Comparison of ENCODE assay signal across 8 mouse cellular contexts in the genomic region with DNA sequence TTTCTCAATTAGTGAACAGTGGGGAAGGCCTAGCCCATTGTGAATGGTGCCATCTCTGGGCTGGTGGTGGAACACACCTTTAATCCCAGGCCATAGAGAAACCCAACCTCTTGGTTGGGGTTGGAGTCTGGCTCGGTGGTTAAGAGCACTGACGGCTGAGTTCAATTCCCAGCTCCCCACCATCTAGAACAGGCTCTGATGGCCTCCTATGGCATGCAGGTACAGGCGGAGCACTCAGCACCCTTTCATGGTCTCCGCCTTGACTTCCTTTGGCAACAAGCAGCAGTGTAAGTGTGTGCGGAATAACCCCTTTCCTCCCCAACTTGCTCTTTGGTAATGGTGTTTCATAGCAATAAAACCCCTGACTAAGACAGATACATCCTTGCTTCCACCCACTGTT. TPM values are rescaled to one million over a fixed set of nuclear protein-coding genes. Genes with fewer than 3 reads are reported as not detected.
DNase-seq lines count a peak whose midpoint lies in the region; ATAC-seq and TF ChIP-seq lines count a peak whose summit lies in the region.

No protein-coding gene starts in this region.

- H3K4me2 ChIP-seq in lung, embryonic 14.5 days, result peak overlapping the region; percentile 72
- H3K4me2 ChIP-seq in embryonic facial prominence, embryonic 15.5 days (replicated peaks), result peak overlapping the region; percentile 76
- H3K4me2 ChIP-seq in limb, embryonic 11.5 days (ENCODE audit: low read depth, severe bottlenecking), result peak overlapping the region; percentile 74

- H3K9ac ChIP-seq in lung, embryonic 14.5 days, result peak overlapping the region; percentile 99
- peak overlapping the region; percentile 96; the same call in 1 of the 2 replicates for H3K9ac ChIP-seq in embryonic facial prominence, embryonic 15.5 days
- peak overlapping the region; percentile 99 for H3K9ac ChIP-seq in limb, embryonic 11.5 days (ENCODE audit: low read length)

- TF ChIP-seq CTCF in lung, embryonic 14.5 days (IDR thresholded peaks at IDR 0.05; ENCODE audit: low read depth), result no peak
- no peak for TF ChIP-seq CTCF in small intestine, adult 2 months (IDR thresholded peaks at IDR 0.05; ENCODE audit: extremely low read depth, insufficient read length, insufficient replicate concordance, low read depth, low read length)
- no peak for TF ChIP-seq CTCF in thymus, adult 2 months (IDR thresholded peaks at IDR 0.05; ENCODE audit: borderline replicate concordance, control insufficient read depth, extremely low read depth, insufficient read depth, low read length, poor library complexity)

- no peak for DNase-seq in lung, embryonic 14.5 days
- DNase-seq in lung, postnatal 10 days, result no peak
- no peak for DNase-seq in limb, embryonic 11.5 days (ENCODE audit: low spot score)
- DNase-seq in left cerebral cortex, adult 18-20 months (ENCODE audit: low spot score in 2 of 2), result no peak
- no peak for DNase-seq in thymus, adult 2 months
- DNase-seq in spleen, adult 18-20 months, result no peak

- H3K9me3 ChIP-seq in lung, embryonic 14.5 days (ENCODE audit: low read depth, low read length), result no peaks in the 10 kb centered on the region
- H3K9me3 ChIP-seq in embryonic facial prominence, embryonic 15.5 days (replicated peaks), result no peaks in the 10 kb centered on the region
- no peaks in the 10 kb centered on the region for H3K9me3 ChIP-seq in limb, embryonic 11.5 days (ENCODE audit: control insufficient read depth, low read length)

- peaks cover 48% of the 10 kb centered on the region for H3K36me3 ChIP-seq in lung, embryonic 14.5 days (ENCODE audit: insufficient read depth)
- peaks cover 47% of the 10 kb centered on the region for H3K36me3 ChIP-seq in embryonic facial prominence, embryonic 15.5 days
- H3K36me3 ChIP-seq in limb, embryonic 11.5 days (ENCODE audit: control insufficient read depth, insufficient read depth, low read length), result peaks cover 23% of the 10 kb centered on the region
- H3K36me3 ChIP-seq in small intestine, adult 2 months (ENCODE audit: control insufficient read depth, insufficient read depth, low read length), result peaks cover 32% of the 10 kb centered on the region
- peaks cover 19% of the 10 kb centered on the region for H3K36me3 ChIP-seq in thymus, adult 2 months (ENCODE audit: control insufficient read depth, insufficient read depth, low read length)

- H3K27ac ChIP-seq in lung, embryonic 14.5 days (ENCODE audit: low read depth), result no peak overlapping the region
- H3K27ac ChIP-seq in embryonic facial prominence, embryonic 15.5 days (replicated peaks), result 0 out of 2 replicates have a peak overlapping the region, but pooled peaks have one; percentile 17
- H3K27ac ChIP-seq in limb, embryonic 11.5 days (replicated peaks; ENCODE audit: low read depth, low read length), result 0 out of 2 replicates have a peak overlapping the region, but pooled peaks have one; percentile 42
- H3K27ac ChIP-seq in small intestine, adult 2 months (ENCODE audit: insufficient read depth, low read depth, low read length), result no peak overlapping the region
- H3K27ac ChIP-seq in thymus, adult 2 months (ENCODE audit: control insufficient read depth, insufficient read depth, low read length), result no peak overlapping the region

- ATAC-seq in lung, embryonic 14.5 days (ENCODE audit: insufficient read depth), result no peak
- no peak for ATAC-seq in embryonic facial prominence, embryonic 15.5 days (ENCODE audit: insufficient number of reproducible peaks, low FRiP score, low TSS enrichment, low read depth)
- ATAC-seq in limb, embryonic 11.5 days (ENCODE audit: insufficient number of reproducible peaks, low FRiP score, low TSS enrichment, low read depth), result no peak

- 63% methylated on average over 5 of the region's 5 CpGs for WGBS in lung, embryonic 14.5 days
- 70% methylated on average over 5 of the region's 5 CpGs for WGBS in embryonic facial prominence, embryonic 15.5 days
- WGBS in limb, embryonic 11.5 days, result 68% methylated on average over 5 of the region's 5 CpGs
- WGBS in small intestine, adult 2 months, result 46% methylated on average over 5 of the region's 5 CpGs
- WGBS in thymus, adult 2 months, result 44% methylated on average over 5 of the region's 5 CpGs

- no peaks in the 10 kb centered on the region for H3K27me3 ChIP-seq in lung, embryonic 14.5 days (ENCODE audit: insufficient read depth, low read length)
- H3K27me3 ChIP-seq in embryonic facial prominence, embryonic 15.5 days, result no peaks in the 10 kb centered on the region
- H3K27me3 ChIP-seq in limb, embryonic 11.5 days (ENCODE audit: control insufficient read depth, insufficient read depth, low read length), result no peaks in the 10 kb centered on the region
- H3K27me3 ChIP-seq in small intestine, adult 2 months (ENCODE audit: control insufficient read depth, insufficient read depth, low read length), result no peaks in the 10 kb centered on the region
- H3K27me3 ChIP-seq in thymus, adult 2 months (ENCODE audit: control insufficient read depth, insufficient read depth, low read length), result no peaks in the 10 kb centered on the region

- peaks cover 10% of the 10 kb centered on the region for H3K4me1 ChIP-seq in lung, embryonic 14.5 days (ENCODE audit: insufficient read depth)
- peaks cover 29% of the 10 kb centered on the region for H3K4me1 ChIP-seq in embryonic facial prominence, embryonic 15.5 days
- H3K4me1 ChIP-seq in limb, embryonic 11.5 days (ENCODE audit: control insufficient read depth, insufficient read depth, low read length), result peaks cover 14% of the 10 kb centered on the region; the same call in 1 of the 2 replicates
- H3K4me1 ChIP-seq in small intestine, adult 2 months (ENCODE audit: control insufficient read depth, insufficient read depth, insufficient read length, low read length), result peaks cover 17% of the 10 kb centered on the region
- peaks cover 5% of the 10 kb centered on the region; the same call in 1 of the 2 replicates for H3K4me1 ChIP-seq in thymus, adult 2 months (replicated peaks; ENCODE audit: control insufficient read depth, insufficient read depth, low read length)

- peak overlapping the region; percentile 85 for H3K4me3 ChIP-seq in lung, embryonic 14.5 days (ENCODE audit: low read depth, low read length)
- H3K4me3 ChIP-seq in embryonic facial prominence, embryonic 15.5 days (replicated peaks), result peak overlapping the region; percentile 94
- H3K4me3 ChIP-seq in limb, embryonic 11.5 days (ENCODE audit: low read depth, low read length), result peak overlapping the region; percentile 100
- peak overlapping the region; percentile 26 for H3K4me3 ChIP-seq in small intestine, adult 2 months (ENCODE audit: low read depth, low read length)
- H3K4me3 ChIP-seq in thymus, adult 2 months (ENCODE audit: control insufficient read depth, insufficient read depth, low read length), result no peak overlapping the region

- no peak for TF ChIP-seq POLR2A in small intestine, adult 2 months (IDR thresholded peaks at IDR 0.05; ENCODE audit: low read depth, low read length)
- no peak for TF ChIP-seq POLR2A in thymus, adult 2 months (IDR thresholded peaks at IDR 0.05; ENCODE audit: control insufficient read depth, extremely low read depth, insufficient read depth, low read length, poor library complexity)

RNA-seq across cellular contexts. Expression of gene Fam69b, which starts 10.3 kb away (rescaled TPM):
- 28.3 and 30.0 TPM in 2 replicates for polyA plus RNA-seq in lung, embryonic 14.5 days (2014; fragmentation: Nextera tagmentation; extraction: Ambion mirVana)
- 44.0 and 48.6 TPM in 2 replicates for polyA plus RNA-seq in embryonic facial prominence, embryonic 15.5 days (2015; fragmentation: Nextera tagmentation; extraction: Ambion mirVana)
- 42.4 and 45.1 TPM in 2 replicates for polyA plus RNA-seq in limb, embryonic 11.5 days (2014; fragmentation: Nextera tagmentation; extraction: Ambion mirVana)
- 5.0 and 7.7 TPM in 2 replicates for polyA plus RNA-seq in small intestine, adult 2 months (2012; rRNA removed)
- 10 to 100 TPM; 74.1 to 77.2 TPM for total RNA-seq in left cerebral cortex, adult 18-20 months (2021)
- 14.8 and 15.6 TPM in 2 replicates for polyA plus RNA-seq in thymus, adult 2 months (2012; rRNA removed)

RNA-seq across cellular contexts. Expression of gene Lcn4, which starts 32.5 kb away (rescaled TPM):
- polyA plus RNA-seq in lung, embryonic 14.5 days (2014; fragmentation: Nextera tagmentation; extraction: Ambion mirVana), result not detected in 2 replicates
- polyA plus RNA-seq in embryonic facial prominence, embryonic 15.5 days (2015; fragmentation: Nextera tagmentation; extraction: Ambion mirVana), result not detected in 2 replicates
- polyA plus RNA-seq in limb, embryonic 11.5 days (2014; fragmentation: Nextera tagmentation; extraction: Ambion mirVana), result not detected in 2 replicates
- polyA plus RNA-seq in small intestine, adult 2 months (2012; rRNA removed), result not detected in 2 replicates
- not detected for total RNA-seq in left cerebral cortex, adult 18-20 months (2021)
- polyA plus RNA-seq in thymus, adult 2 months (2012; rRNA removed), result 0.85 and 1.3 TPM in 2 replicates

RNA-seq across cellular contexts. Expression of gene Agpat2, which starts 34.4 kb away (rescaled TPM):
- polyA plus RNA-seq in lung, embryonic 14.5 days (2014; fragmentation: Nextera tagmentation; extraction: Ambion mirVana), result 30.2 and 32.9 TPM in 2 replicates
- 31.7 and 32.2 TPM in 2 replicates for polyA plus RNA-seq in embryonic facial prominence, embryonic 15.5 days (2015; fragmentation: Nextera tagmentation; extraction: Ambion mirVana)
- 12.2 and 12.8 TPM in 2 replicates for polyA plus RNA-seq in limb, embryonic 11.5 days (2014; fragmentation: Nextera tagmentation; extraction: Ambion mirVana)
- polyA plus RNA-seq in small intestine, adult 2 months (2012; rRNA removed), result 288 and 515 TPM in 2 replicates
- 1 to 10 TPM; 1.6 to 2.5 TPM for total RNA-seq in left cerebral cortex, adult 18-20 months (2021)
- polyA plus RNA-seq in thymus, adult 2 months (2012; rRNA removed), result 89.3 and 137 TPM in 2 replicates

RNA-seq across cellular contexts. Expression of gene Gm20532, which starts 52.1 kb away (rescaled TPM):
- polyA plus RNA-seq in lung, embryonic 14.5 days (2014; fragmentation: Nextera tagmentation; extraction: Ambion mirVana), result not detected in 2 replicates
- not detected in 2 replicates for polyA plus RNA-seq in embryonic facial prominence, embryonic 15.5 days (2015; fragmentation: Nextera tagmentation; extraction: Ambion mirVana)
- 0.27 TPM in 1 of 2 replicates, not detected in the other for polyA plus RNA-seq in limb, embryonic 11.5 days (2014; fragmentation: Nextera tagmentation; extraction: Ambion mirVana)
- polyA plus RNA-seq in small intestine, adult 2 months (2012; rRNA removed), result not detected in 2 replicates
- total RNA-seq in left cerebral cortex, adult 18-20 months (2021), result not detected
- polyA plus RNA-seq in thymus, adult 2 months (2012; rRNA removed), result not detected in 2 replicates

RNA-seq across cellular contexts. Expression of gene Egfl7, which starts 58.8 kb away (rescaled TPM):
- polyA plus RNA-seq in lung, embryonic 14.5 days (2014; fragmentation: Nextera tagmentation; extraction: Ambion mirVana), result 269 and 311 TPM in 2 replicates
- 111 and 125 TPM in 2 replicates for polyA plus RNA-seq in embryonic facial prominence, embryonic 15.5 days (2015; fragmentation: Nextera tagmentation; extraction: Ambion mirVana)
- polyA plus RNA-seq in limb, embryonic 11.5 days (2014; fragmentation: Nextera tagmentation; extraction: Ambion mirVana), result 68.1 and 72.2 TPM in 2 replicates
- 61.1 and 96.8 TPM in 2 replicates for polyA plus RNA-seq in small intestine, adult 2 months (2012; rRNA removed)
- total RNA-seq in left cerebral cortex, adult 18-20 months (2021), result 10 to 100 TPM; 65.1 to 72.0 TPM
- 63.9 and 105 TPM in 2 replicates for polyA plus RNA-seq in thymus, adult 2 months (2012; rRNA removed)

Comparison
In these comparisons a context has a peak if more than half of its experiments do, and no peak if none do; other contexts are left out.
1. H3K27ac ChIP-seq: peak in embryonic facial prominence, embryonic 15.5 days (single experiment) and limb, embryonic 11.5 days (single experiment); none in lung, embryonic 14.5 days (single experiment), small intestine, adult 2 months (single experiment) and thymus, adult 2 months (single experiment).
2. Peak in every context shown above with its lines, with median percentiles within 50 percentile points of each other: H3K4me2 ChIP-seq and H3K9ac ChIP-seq.